Mouse (Mus musculus): ENCODE results near the gene Rpl41. TPM values are rescaled to one million over a fixed set of nuclear protein-coding genes. Genes with fewer than 3 reads are reported as not detected.

The Rpl41 gene
- polyA plus RNA-seq, 1 experiment from 2014 or later, result 2,836 TPM

DNA sequence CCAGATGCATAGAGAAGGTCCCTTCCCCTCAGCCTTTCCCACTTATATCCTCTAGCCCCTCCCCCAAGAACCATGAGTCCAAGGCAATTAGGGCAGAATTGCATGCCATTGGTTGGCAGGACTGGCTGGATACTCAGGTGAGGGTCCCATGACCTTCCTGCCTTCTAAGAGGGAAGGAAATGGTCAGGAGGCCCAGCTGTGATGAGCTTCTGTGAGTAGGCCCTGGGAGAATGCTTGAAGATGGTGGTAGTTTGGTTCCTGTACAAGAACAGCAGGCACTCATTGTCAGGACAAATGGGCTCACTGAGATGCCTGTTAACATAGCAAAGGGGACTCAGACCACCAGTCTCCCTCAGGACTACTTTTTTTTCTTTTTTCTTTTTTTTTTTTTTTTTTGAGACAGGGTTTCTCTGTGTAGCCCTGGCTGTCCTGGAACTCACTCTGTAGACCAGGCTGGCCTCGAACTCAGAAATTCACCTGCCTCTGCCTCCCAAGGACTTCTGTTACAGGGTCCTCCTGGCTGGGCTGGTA, 10.7 kb downstream of the Rpl41 start:
- H3K36me3 ChIP-seq (ENCODE audit: control insufficient read depth, insufficient read depth, low read length), result no peaks in the 10 kb centered on the region
- WGBS, result 86% methylated on average over 1 of the region's 1 CpGs
- no peak for DNase-seq (ENCODE audit: low spot score)

GRCm38 (mm10) chr10:128536266-128536940, 12.7 kb downstream of the Rpl41 start:
- Histone ChIP-seq H3K27me3 (ENCODE audit: control insufficient read depth, insufficient read depth, low read length) (no peaks in the 10 kb centered on the region), H3K9me3 (ENCODE audit: control insufficient read depth, low read length) (no peaks in the 10 kb centered on the region), H3K4me1 (replicated peaks; ENCODE audit: control insufficient read depth, insufficient read depth, low read length) (no peaks in the 10 kb centered on the region), H3K27ac (ENCODE audit: low read depth, low read length) (no peak overlapping the region), H3K4me3 (ENCODE audit: low read depth, low read length) (no peak overlapping the region), H3K36me3 (ENCODE audit: control insufficient read depth, insufficient read depth, low read length) (no peaks in the 10 kb centered on the region), H3K4me2 (replicated peaks; ENCODE audit: low read depth, low read length) (no peak overlapping the region), H3K9ac (ENCODE audit: low read depth, low read length) (no peak overlapping the region)
- peak; percentile 92 for DNase-seq (ENCODE audit: low spot score)
- WGBS, result 19% methylated on average over 18 of the region's 18 CpGs
- ATAC-seq (ENCODE audit: low FRiP score), result peak; percentile 85

More for the DNA sequence above, 10.7 kb downstream of the Rpl41 start:
- Histone ChIP-seq H3K4me1 (replicated peaks; ENCODE audit: control insufficient read depth, insufficient read depth, low read length) (no peaks in the 10 kb centered on the region), H3K27me3 (ENCODE audit: control insufficient read depth, insufficient read depth, low read length) (no peaks in the 10 kb centered on the region), H3K9me3 (ENCODE audit: control insufficient read depth, low read length) (no peaks in the 10 kb centered on the region), H3K9ac (ENCODE audit: low read depth, low read length) (no peak overlapping the region), H3K4me2 (replicated peaks; ENCODE audit: low read depth, low read length) (no peak overlapping the region), H3K27ac (ENCODE audit: low read depth, low read length) (no peak overlapping the region), H3K4me3 (ENCODE audit: low read depth, low read length) (no peak overlapping the region)
- no peak for ATAC-seq (ENCODE audit: low FRiP score)

DNA sequence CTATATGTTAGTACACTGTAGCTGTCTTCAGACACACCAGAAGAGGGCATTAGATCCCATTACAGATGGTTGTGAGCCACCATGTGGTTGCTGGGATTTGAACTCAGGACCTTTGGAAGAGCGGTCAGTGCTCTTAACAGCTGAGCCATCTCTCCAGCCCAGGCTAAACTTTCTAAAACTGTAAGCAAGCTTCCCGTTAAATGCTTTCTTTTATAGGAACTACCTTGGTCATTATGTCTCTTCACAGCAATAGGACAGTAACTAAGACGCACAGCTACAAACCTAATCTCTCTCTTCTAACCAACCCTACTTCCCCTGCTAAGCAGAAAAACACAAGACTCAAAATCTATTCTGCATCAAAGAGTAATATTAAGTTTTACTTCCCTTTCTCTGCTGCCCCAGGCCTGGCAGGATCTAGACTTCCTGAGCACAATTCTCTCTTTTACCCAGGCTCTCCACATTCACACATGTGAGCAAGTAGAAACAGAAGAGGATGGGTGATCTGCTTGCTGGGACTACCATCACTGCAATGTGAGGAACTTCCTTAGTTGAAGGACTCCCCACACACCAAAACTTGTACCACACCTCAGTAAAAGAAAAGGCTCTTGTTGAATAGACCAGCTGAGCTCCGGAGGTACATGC, 13.4 kb downstream of the Rpl41 start:
- Histone ChIP-seq H3K4me3 (ENCODE audit: low read depth, low read length) (no peak overlapping the region), H3K36me3 (ENCODE audit: control insufficient read depth, insufficient read depth, low read length) (no peaks in the 10 kb centered on the region), H3K4me1 (replicated peaks; ENCODE audit: control insufficient read depth, insufficient read depth, low read length) (no peaks in the 10 kb centered on the region), H3K4me2 (replicated peaks; ENCODE audit: low read depth, low read length) (no peak overlapping the region), H3K27ac (ENCODE audit: low read depth, low read length) (no peak overlapping the region), H3K27me3 (ENCODE audit: control insufficient read depth, insufficient read depth, low read length) (no peaks in the 10 kb centered on the region), H3K9me3 (ENCODE audit: control insufficient read depth, low read length) (no peaks in the 10 kb centered on the region), H3K9ac (ENCODE audit: low read depth, low read length) (no peak overlapping the region)
- DNase-seq (ENCODE audit: low spot score) (no peak), ATAC-seq (ENCODE audit: low FRiP score) (peak; percentile 56)
- 77% methylated on average over 4 of the region's 4 CpGs for WGBS

DNA sequence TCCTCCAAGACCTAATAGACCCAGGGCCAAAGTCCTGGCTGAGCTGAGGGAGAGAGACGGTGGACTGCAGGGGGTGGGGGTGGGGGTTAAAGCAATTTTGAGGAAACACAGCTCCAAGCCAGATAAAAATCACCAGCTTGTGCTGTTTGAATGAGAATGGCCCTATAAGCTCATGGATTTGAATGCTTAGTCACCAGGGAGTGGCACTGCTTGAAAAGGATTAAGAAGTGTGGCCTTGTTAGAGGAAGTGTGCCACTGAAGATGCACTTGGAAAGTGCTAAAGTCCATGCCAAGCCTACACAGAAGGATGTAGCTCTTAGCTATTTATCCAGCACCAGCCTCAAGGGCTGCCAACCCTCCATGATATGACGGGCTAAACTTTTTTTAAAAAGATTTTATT, 13.9 kb downstream of the Rpl41 start:
- 82% methylated on average over 2 of the region's 2 CpGs for WGBS
- no peaks in the 10 kb centered on the region for H3K9me3 ChIP-seq (ENCODE audit: control insufficient read depth, low read length)

GRCm38 (mm10) chr10:128526366-128527356, 22.4 kb downstream of the Rpl41 start:
- H3K4me2 ChIP-seq (replicated peaks; ENCODE audit: low read depth, low read length), result peak overlapping the region; percentile 99
- peaks cover 11% of the 10 kb centered on the region for H3K27me3 ChIP-seq (ENCODE audit: control insufficient read depth, insufficient read depth, low read length)
- H3K36me3 ChIP-seq (ENCODE audit: control insufficient read depth, insufficient read depth, low read length), result no peaks in the 10 kb centered on the region
- no peaks in the 10 kb centered on the region for H3K9me3 ChIP-seq (ENCODE audit: control insufficient read depth, low read length)
- peaks cover 5% of the 10 kb centered on the region; the same call in 1 of the 2 replicates for H3K4me1 ChIP-seq (replicated peaks; ENCODE audit: control insufficient read depth, insufficient read depth, low read length)
- H3K4me3 ChIP-seq (ENCODE audit: low read depth, low read length), result peak overlapping the region; percentile 78
- peak overlapping the region; percentile 35; the same call in 1 of the 2 replicates for H3K9ac ChIP-seq (ENCODE audit: low read depth, low read length)
- DNase-seq (ENCODE audit: low spot score) (no peak), ATAC-seq (ENCODE audit: low FRiP score) (0 out of 2 replicates have a peak, but pooled peaks have one; percentile 26)
- H3K27ac ChIP-seq (ENCODE audit: low read depth, low read length), result no peak overlapping the region
- 34% methylated on average over 28 of the region's 28 CpGs for WGBS

More for the DNA sequence above, 13.9 kb downstream of the Rpl41 start:
- H3K9ac ChIP-seq (ENCODE audit: low read depth, low read length), result no peak overlapping the region
- no peaks in the 10 kb centered on the region for H3K27me3 ChIP-seq (ENCODE audit: control insufficient read depth, insufficient read depth, low read length)
- H3K4me3 ChIP-seq (ENCODE audit: low read depth, low read length), result no peak overlapping the region
- no peak overlapping the region for H3K4me2 ChIP-seq (replicated peaks; ENCODE audit: low read depth, low read length)
- DNase-seq (ENCODE audit: low spot score) (no peak), ATAC-seq (ENCODE audit: low FRiP score) (no peak)
- no peak overlapping the region for H3K27ac ChIP-seq (ENCODE audit: low read depth, low read length)
- no peaks in the 10 kb centered on the region for H3K36me3 ChIP-seq (ENCODE audit: control insufficient read depth, insufficient read depth, low read length)
- H3K4me1 ChIP-seq (replicated peaks; ENCODE audit: control insufficient read depth, insufficient read depth, low read length), result no peaks in the 10 kb centered on the region

GRCm38 (mm10) chr10:128525671-128526308, 23.3 kb downstream of the Rpl41 start, which contains the start of gene Esyt1:
Gene Esyt1 (minus strand): TSS chr10:128525871.
- DNase-seq (ENCODE audit: low spot score) (peak; percentile 90), ATAC-seq (ENCODE audit: low FRiP score) (peak; percentile 97)
- H3K4me1 ChIP-seq (replicated peaks; ENCODE audit: control insufficient read depth, insufficient read depth, low read length), result peaks cover 5% of the 10 kb centered on the region; the same call in 1 of the 2 replicates
- H3K4me2 ChIP-seq (replicated peaks; ENCODE audit: low read depth, low read length), result peak within 1 kb of the TSS; percentile 99
- H3K9me3 ChIP-seq (ENCODE audit: control insufficient read depth, low read length), result no peaks in the 10 kb centered on the region
- H3K36me3 ChIP-seq (ENCODE audit: control insufficient read depth, insufficient read depth, low read length), result no peaks in the 10 kb centered on the region
- 1% methylated on average over 26 of the region's 37 CpGs for WGBS
- H3K4me3 ChIP-seq (ENCODE audit: low read depth, low read length), result peak within 1 kb of the TSS; percentile 78
- H3K27me3 ChIP-seq (ENCODE audit: control insufficient read depth, insufficient read depth, low read length), result peaks cover 11% of the 10 kb centered on the region
- H3K27ac ChIP-seq (ENCODE audit: low read depth, low read length), result peak within 1 kb of the TSS; percentile 63
- peak within 1 kb of the TSS; percentile 71 for H3K9ac ChIP-seq (ENCODE audit: low read depth, low read length)

DNA sequence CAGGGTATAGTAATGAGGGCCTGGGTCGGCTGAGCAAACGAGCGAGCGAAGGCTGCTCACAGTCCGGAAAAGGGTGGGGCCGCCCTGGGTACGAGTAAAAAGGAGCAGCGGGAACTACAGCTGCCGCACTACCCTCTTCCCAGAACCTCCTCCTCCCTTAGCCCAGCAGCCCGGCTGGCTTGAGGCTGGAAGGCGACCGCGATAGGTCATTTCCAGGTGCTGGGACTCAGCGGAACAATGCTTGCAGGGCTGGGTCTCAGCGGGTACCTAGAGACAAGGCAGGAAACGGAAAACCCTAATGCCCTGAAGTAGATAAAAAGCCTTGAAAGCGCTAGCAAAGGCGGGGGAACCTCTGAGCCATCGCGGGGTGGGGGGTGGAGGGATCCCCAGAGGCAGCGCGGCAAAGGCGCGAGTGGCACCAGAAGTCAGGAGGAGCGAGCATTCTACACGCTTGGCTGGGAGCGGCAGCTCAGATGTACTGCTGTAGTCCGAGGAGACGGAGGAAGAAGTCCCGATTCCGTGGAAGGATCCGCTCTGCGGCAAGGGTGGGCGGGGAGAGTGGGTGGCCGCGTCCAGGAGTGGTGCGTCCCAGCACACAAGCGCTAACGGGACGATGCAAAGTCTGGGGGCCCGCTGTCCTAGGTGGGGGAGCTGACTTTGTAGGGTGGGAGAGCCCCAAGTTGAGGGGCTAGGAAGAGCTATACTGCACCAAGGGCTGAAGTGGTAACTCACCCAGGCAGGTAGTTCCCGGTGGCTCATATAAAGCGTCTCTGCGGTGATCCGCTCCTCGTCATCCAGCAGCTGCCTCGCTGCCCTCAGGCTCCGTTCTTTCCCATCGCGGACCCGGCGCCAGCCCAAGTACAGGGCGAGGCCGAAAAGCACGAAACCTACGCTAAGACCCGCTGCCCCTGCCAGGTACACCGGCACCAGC, 24.1 kb downstream of the Rpl41 start:
- no peaks in the 10 kb centered on the region for H3K9me3 ChIP-seq (ENCODE audit: control insufficient read depth, low read length)
- DNase-seq (ENCODE audit: low spot score) (peak; percentile 77), ATAC-seq (ENCODE audit: low FRiP score) (peak; percentile 58)
- peaks cover 5% of the 10 kb centered on the region; the same call in 1 of the 2 replicates for H3K4me1 ChIP-seq (replicated peaks; ENCODE audit: control insufficient read depth, insufficient read depth, low read length)
- peaks cover 11% of the 10 kb centered on the region for H3K27me3 ChIP-seq (ENCODE audit: control insufficient read depth, insufficient read depth, low read length)
- H3K36me3 ChIP-seq (ENCODE audit: control insufficient read depth, insufficient read depth, low read length), result 0 out of 2 replicates have a peak, but pooled peaks cover 2% of the 10 kb centered on the region
- under 1% methylated on average over 57 of the region's 58 CpGs for WGBS
- H3K4me3 ChIP-seq (ENCODE audit: low read depth, low read length), result peak overlapping the region; percentile 78
- H3K4me2 ChIP-seq (replicated peaks; ENCODE audit: low read depth, low read length), result peak overlapping the region; percentile 99
- peak overlapping the region; percentile 63 for H3K27ac ChIP-seq (ENCODE audit: low read depth, low read length)
- H3K9ac ChIP-seq (ENCODE audit: low read depth, low read length), result peak overlapping the region; percentile 71
